Mouse (Mus musculus) lung, adult 2 months (tissue): ENCODE results near the gene Kdm4b. TPM values are rescaled to one million over a fixed set of nuclear protein-coding genes. Genes with fewer than 3 reads are reported as not detected.

Source experiments
- DNase-seq: peaks from one replicate; pipeline ENCODE4 v3.0.0; 2022
- H3K4me1 ChIP-seq: fragments of 200-500 bp; 2 replicates; pipeline ENCODE4 v1.6.1; 2011; ENCODE audit warnings: low read length; ENCODE audit not compliant: control insufficient read depth, insufficient read depth
- H3K4me3 ChIP-seq: fragments of 200-500 bp; replicated peaks from 2 replicates; pipeline ENCODE3; 2011; ENCODE audit warnings: low read depth, mild to moderate bottlenecking, control low read depth, low read length; ENCODE audit errors: extremely low read depth
- CTCF ChIP-seq: fragments of 200-500 bp; IDR thresholded peaks from 2 replicates; pipeline ENCODE4 v1.5.1; 2011; ENCODE audit warnings: mild to moderate bottlenecking, low read length, control low read depth; ENCODE audit not compliant: insufficient read depth
- POLR2A ChIP-seq: fragments of 200-500 bp; IDR thresholded peaks from 2 replicates; pipeline ENCODE4 v1.6.1; 2011; ENCODE audit warnings: low read depth, mild to moderate bottlenecking, control low read depth, low read length, borderline replicate concordance; ENCODE audit errors: extremely low read depth
- WGBS: fragments of 180-500 bp; shearing (Covaris S2); methylation state at CpG from one replicate; pipeline ENCODE4 v1.1.7; 2018; 5-methylcytosine and 5-hydroxymethylcytosine counted together
- polyA plus RNA-seq: library from polyadenylated mRNA; depleted of rRNA; stranded (reverse); fragments of >200 nt; gene quantifications from 2 replicates; pipeline ENCODE4 v1.2.3, GENCODE M21; 2012

The Kdm4b gene
- polyA plus RNA-seq, 1 experiment: 39.9 TPM

GRCm38 (mm10) chr17:56337791-56338190 lies 11.9 kb downstream of the Kdm4b start:
- Histone ChIP-seq H3K4me3 (no peak overlapping the region), H3K4me1 (peaks cover 20% of the 10 kb centered on the region)
- 76% methylated on average over 6 of the region's 6 CpGs for WGBS
- DNase-seq: no peak
- TF ChIP-seq CTCF (no peak), POLR2A (no peak)

- Histone ChIP-seq H3K4me3 (no peak overlapping the region), H3K4me1 (peaks cover 20% of the 10 kb centered on the region)
- WGBS: 59% methylated on average over 4 of the region's 4 CpGs
- DNase-seq: peak; percentile 36
- no peak for TF ChIP-seq POLR2A
- TF ChIP-seq CTCF: peak; percentile 47
Observed at GRCm38 (mm10) chr17:56338909-56339308, 13.0 kb downstream of the Kdm4b start.

- Histone ChIP-seq H3K4me3 (no peak overlapping the region), H3K4me1 (peaks cover 16% of the 10 kb centered on the region)
- no peak for DNase-seq
- TF ChIP-seq CTCF (no peak), POLR2A (no peak)
Observed at GRCm38 (mm10) chr17:56340717-56341116, 14.9 kb downstream of the Kdm4b start.

GRCm38 (mm10) chr17:56343466-56343865 lies 17.6 kb downstream of the Kdm4b start:
- H3K4me3 ChIP-seq: no peak overlapping the region
- no peak for DNase-seq
- peaks cover 11% of the 10 kb centered on the region for H3K4me1 ChIP-seq
- 63% methylated on average over 3 of the region's 3 CpGs for WGBS
- TF ChIP-seq CTCF: no peak
- TF ChIP-seq POLR2A: no peak

GRCm38 (mm10) chr17:56345364-56345763 lies 19.5 kb downstream of the Kdm4b start:
- 67% methylated on average over 2 of the region's 2 CpGs for WGBS

GRCm38 (mm10) chr17:56348128-56348527 lies 22.3 kb downstream of the Kdm4b start:
- Histone ChIP-seq H3K4me1 (no peaks in the 10 kb centered on the region), H3K4me3 (no peak overlapping the region)
- no peak for TF ChIP-seq CTCF
- no peak for DNase-seq
- 64% methylated on average over 4 of the region's 4 CpGs for WGBS

More at GRCm38 (mm10) chr17:56345364-56345763, 19.5 kb downstream of the Kdm4b start:
- Histone ChIP-seq H3K4me3 (no peak overlapping the region), H3K4me1 (peaks cover 9% of the 10 kb centered on the region)
- TF ChIP-seq POLR2A (no peak), CTCF (no peak)
- no peak for DNase-seq

GRCm38 (mm10) chr17:56348586-56348985 lies 22.7 kb downstream of the Kdm4b start:
- H3K4me1 ChIP-seq: no peaks in the 10 kb centered on the region
- no peak for TF ChIP-seq POLR2A

GRCm38 (mm10) chr17:56350694-56351093 lies 24.8 kb downstream of the Kdm4b start:
- peak; percentile 82 for DNase-seq
- WGBS: 23% methylated on average over 2 of the region's 2 CpGs
- no peak for TF ChIP-seq POLR2A
- TF ChIP-seq CTCF: peak; percentile 73
- Histone ChIP-seq H3K4me1 (no peaks in the 10 kb centered on the region), H3K4me3 (no peak overlapping the region)

More at GRCm38 (mm10) chr17:56348586-56348985, 22.7 kb downstream of the Kdm4b start:
- no peak overlapping the region for H3K4me3 ChIP-seq
- DNase-seq: no peak

- H3K4me1 ChIP-seq: no peaks in the 10 kb centered on the region
- no peak overlapping the region for H3K4me3 ChIP-seq
- WGBS: 55% methylated on average over 9 of the region's 9 CpGs
- TF ChIP-seq POLR2A: no peak
- TF ChIP-seq CTCF: peak; percentile 96
- DNase-seq: peak; percentile 60
Observed at GRCm38 (mm10) chr17:56356921-56357885, 31.3 kb downstream of the Kdm4b start.

GRCm38 (mm10) chr17:56359183-56359725 lies 33.4 kb downstream of the Kdm4b start:
- no peak for DNase-seq
- H3K4me3 ChIP-seq: no peak overlapping the region
- 87% methylated on average over 3 of the region's 3 CpGs for WGBS
- no peak for TF ChIP-seq CTCF
- TF ChIP-seq POLR2A: no peak
- H3K4me1 ChIP-seq: no peaks in the 10 kb centered on the region
